In the genomic region with DNA sequence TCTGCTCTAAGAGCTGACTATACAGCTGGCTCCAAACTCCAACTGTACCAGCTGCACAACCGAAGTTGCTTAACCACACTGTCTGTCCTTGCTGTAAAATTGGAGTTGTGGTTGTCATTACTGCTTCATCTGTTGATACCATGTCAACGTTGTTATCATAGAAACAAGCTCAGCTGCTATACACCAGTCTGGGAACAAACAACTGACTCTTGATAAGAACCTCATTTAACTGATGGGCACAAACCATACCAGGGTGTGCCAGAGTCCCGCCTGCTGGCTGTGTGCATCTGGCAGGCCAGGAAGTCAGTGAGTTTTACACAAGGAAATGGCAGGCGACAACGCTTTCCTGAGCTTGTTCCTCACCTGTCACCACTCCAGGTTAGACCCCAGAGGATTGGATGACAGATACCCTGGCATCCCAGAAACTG, we compare ENCODE assay signal across 11 mouse cellular contexts. TPM values are rescaled to one million over a fixed set of nuclear protein-coding genes. Genes with fewer than 3 reads are reported as not detected.
A peak's percentile ranks its signal among the peaks of the same experiment; 100 is the strongest.
DNase-seq lines count a peak whose midpoint lies in the region; ATAC-seq and TF ChIP-seq lines count a peak whose summit lies in the region.
"Had no signal": no experiment of that assay in that cellular context is flagged by ENCODE, and none has a peak within 500 bp of the region (broad histone marks: within the 10 kb centered on the region; RNA-seq: fewer than 3 reads in every experiment).

No protein-coding gene starts in this region.

- 15% methylated on average over 5 of the region's 5 CpGs for WGBS in liver, embryonic 15.5 days (ENCODE audit: insufficient replicate concordance)
- WGBS in stomach, postnatal 0 days = 65% methylated on average over 5 of the region's 5 CpGs

- TF ChIP-seq CTCF in stomach, postnatal 0 days (IDR thresholded peaks at IDR 0.05; ENCODE audit: low read depth) = no peak

- no peak for TF ChIP-seq EP300 in stomach, postnatal 0 days (optimal IDR thresholded peaks at IDR 0.05)

- H3K4me3 ChIP-seq in liver, embryonic 15.5 days (replicated peaks) = no peak overlapping the region; the same call in 1 of the 2 replicates
- no peak overlapping the region for H3K4me3 ChIP-seq in stomach, postnatal 0 days (ENCODE audit: low read depth, low read length)

- peaks cover 71% of the 10 kb centered on the region for H3K4me1 ChIP-seq in liver, embryonic 15.5 days (replicated peaks)
- H3K4me1 ChIP-seq in stomach, postnatal 0 days (replicated peaks; ENCODE audit: control insufficient read depth, insufficient read depth) = no peaks in the 10 kb centered on the region; the same call in 1 of the 2 replicates

- ATAC-seq in erythroid progenitor cell, adult 5-6 weeks (replicated peaks; ENCODE audit: low FRiP score, poor library complexity, severe bottlenecking) = peak; percentile 82
- peak; percentile 88 for ATAC-seq in liver, embryonic 15.5 days (ENCODE audit: insufficient read depth)
- ATAC-seq in stomach, postnatal 0 days (ENCODE audit: low FRiP score, low TSS enrichment) = peak; percentile 88

- no peaks in the 10 kb centered on the region for H3K27me3 ChIP-seq in liver, embryonic 15.5 days
- no peaks in the 10 kb centered on the region for H3K27me3 ChIP-seq in stomach, postnatal 0 days (ENCODE audit: control insufficient read depth, insufficient read depth, low read length)

- no peaks in the 10 kb centered on the region for H3K9me3 ChIP-seq in liver, embryonic 15.5 days (replicated peaks)
- H3K9me3 ChIP-seq in stomach, postnatal 0 days (ENCODE audit: control insufficient read depth, low read length) = no peaks in the 10 kb centered on the region

- peaks cover 63% of the 10 kb centered on the region for H3K36me3 ChIP-seq in liver, embryonic 15.5 days (replicated peaks)
- H3K36me3 ChIP-seq in stomach, postnatal 0 days (ENCODE audit: control insufficient read depth, insufficient read depth, low read length) = no peaks in the 10 kb centered on the region

- DNase-seq in lung, adult 18-20 months = peak; percentile 39 to 68
- no peak for DNase-seq in lung, postnatal 14 days
- peak; percentile 89 for DNase-seq in stomach, postnatal 0 days (ENCODE audit: low spot score)
- DNase-seq in adrenal gland, postnatal 25 days = no peak
- no peak for DNase-seq in layer of hippocampus, adult 18-20 months (ENCODE audit: low spot score in 2 of 2)
- no peak for DNase-seq in frontal cortex, postnatal 25 days (ENCODE audit: low spot score in 2 of 2)
- DNase-seq: cerebellum, postnatal 36 days; gastrocnemius, postnatal 36 days had no signal

- peak overlapping the region; percentile 92 for H3K27ac ChIP-seq in liver, embryonic 15.5 days (replicated peaks)
- peak overlapping the region; percentile 94 for H3K27ac ChIP-seq in stomach, postnatal 0 days (replicated peaks)

- H3K9ac ChIP-seq in liver, embryonic 15.5 days = peak overlapping the region; percentile 50
- peak overlapping the region; percentile 35; the same call in 1 of the 2 replicates for H3K9ac ChIP-seq in stomach, postnatal 0 days (ENCODE audit: low read length)

- peak overlapping the region; percentile 58 for H3K4me2 ChIP-seq in liver, embryonic 15.5 days
- no peak overlapping the region for H3K4me2 ChIP-seq in stomach, postnatal 0 days (replicated peaks; ENCODE audit: low read depth)

RNA-seq across cellular contexts. Expression of a gene that starts 0.7 kb away (rescaled TPM):
- 4.3 and 15.1 TPM in 2 replicates for total RNA-seq in erythroid progenitor cell, adult 5-6 weeks (2015; ENCODE audit: low replicate concordance)
- total RNA-seq in erythroid progenitor cell, adult 5-6 weeks (2017; ENCODE audit: low replicate concordance) = 0.23 and 6.4 TPM in 2 replicates
- 2.7 and 3.3 TPM in 2 replicates for polyA plus RNA-seq in liver, embryonic 15.5 days (2015; fragmentation: Nextera tagmentation; extraction: Ambion mirVana)
- 184 and 185 TPM in 2 replicates for polyA plus RNA-seq in stomach, postnatal 0 days (2015; fragmentation: Nextera tagmentation; extraction: Ambion mirVana)
- total RNA-seq in adrenal gland, postnatal 25 days (2021) = not detected in 2 replicates
- not detected for total RNA-seq in layer of hippocampus, adult 18-20 months (2021)
- total RNA-seq: gastrocnemius, postnatal 36 days; left cerebral cortex, postnatal 14 days had no signal

RNA-seq across cellular contexts. Expression of a gene that starts 11.4 kb away (rescaled TPM):
- 37.7 and 44.7 TPM in 2 replicates for total RNA-seq in erythroid progenitor cell, adult 5-6 weeks (2015; ENCODE audit: low replicate concordance)
- 27.1 and 64.4 TPM in 2 replicates for total RNA-seq in erythroid progenitor cell, adult 5-6 weeks (2017; ENCODE audit: low replicate concordance)
- polyA plus RNA-seq in liver, embryonic 15.5 days (2015; fragmentation: Nextera tagmentation; extraction: Ambion mirVana) = 37.8 and 40.0 TPM in 2 replicates
- polyA plus RNA-seq in stomach, postnatal 0 days (2015; fragmentation: Nextera tagmentation; extraction: Ambion mirVana) = 16.8 and 17.9 TPM in 2 replicates
- 0.73 TPM in 1 of 2 replicates, not detected in the other for total RNA-seq in adrenal gland, postnatal 25 days (2021)
- under 1 TPM; 0.46 to 0.74 TPM for total RNA-seq in layer of hippocampus, adult 18-20 months (2021)

RNA-seq across cellular contexts. Expression of a gene that starts 21.9 kb away (rescaled TPM):
- 16.6 and 17.6 TPM in 2 replicates for total RNA-seq in erythroid progenitor cell, adult 5-6 weeks (2015; ENCODE audit: low replicate concordance)
- total RNA-seq in erythroid progenitor cell, adult 5-6 weeks (2017; ENCODE audit: low replicate concordance) = 224 and 296 TPM in 2 replicates
- polyA plus RNA-seq in liver, embryonic 15.5 days (2015; fragmentation: Nextera tagmentation; extraction: Ambion mirVana) = 13.0 and 15.0 TPM in 2 replicates
- 23.6 and 27.0 TPM in 2 replicates for polyA plus RNA-seq in stomach, postnatal 0 days (2015; fragmentation: Nextera tagmentation; extraction: Ambion mirVana)
- 32.0 and 41.3 TPM in 2 replicates for total RNA-seq in adrenal gland, postnatal 25 days (2021)
- total RNA-seq in layer of hippocampus, adult 18-20 months (2021) = 10 to 100 TPM; 51.3 to 56.7 TPM

RNA-seq across cellular contexts. Expression of a gene that starts 22.1 kb away (rescaled TPM):
- 16.3 and 17.7 TPM in 2 replicates for total RNA-seq in erythroid progenitor cell, adult 5-6 weeks (2015; ENCODE audit: low replicate concordance)
- total RNA-seq in erythroid progenitor cell, adult 5-6 weeks (2017; ENCODE audit: low replicate concordance) = 13.8 and 33.5 TPM in 2 replicates
- polyA plus RNA-seq in liver, embryonic 15.5 days (2015; fragmentation: Nextera tagmentation; extraction: Ambion mirVana) = 8.1 and 10.9 TPM in 2 replicates
- 7.2 and 8.1 TPM in 2 replicates for polyA plus RNA-seq in stomach, postnatal 0 days (2015; fragmentation: Nextera tagmentation; extraction: Ambion mirVana)
- total RNA-seq in adrenal gland, postnatal 25 days (2021) = 31.4 and 37.1 TPM in 2 replicates
- total RNA-seq in layer of hippocampus, adult 18-20 months (2021) = 10 to 100 TPM; 28.6 to 29.4 TPM

RNA-seq across cellular contexts. Expression of a gene that starts 52.9 kb away (rescaled TPM):
- not detected in 2 replicates for total RNA-seq in erythroid progenitor cell, adult 5-6 weeks (2015; ENCODE audit: low replicate concordance)
- total RNA-seq in erythroid progenitor cell, adult 5-6 weeks (2017; ENCODE audit: low replicate concordance) = not detected in 2 replicates
- polyA plus RNA-seq in liver, embryonic 15.5 days (2015; fragmentation: Nextera tagmentation; extraction: Ambion mirVana) = 0.45 and 0.46 TPM in 2 replicates
- polyA plus RNA-seq in stomach, postnatal 0 days (2015; fragmentation: Nextera tagmentation; extraction: Ambion mirVana) = 16.0 and 18.2 TPM in 2 replicates
- total RNA-seq in adrenal gland, postnatal 25 days (2021) = 0.36 TPM in 1 of 2 replicates, not detected in the other
- total RNA-seq in layer of hippocampus, adult 18-20 months (2021) = under 1 TPM; 0.15 to 0.57 TPM
- total RNA-seq: gastrocnemius, postnatal 36 days had no signal

Comparison
In these comparisons a context has a peak if more than half of its experiments do, and no peak if none do; other contexts are left out.
1. DNase-seq: peak in lung, adult 18-20 months (2 of 2) and stomach, postnatal 0 days (single experiment); none in lung, postnatal 14 days (single experiment), adrenal gland, postnatal 25 days (single experiment), layer of hippocampus, adult 18-20 months (0 of 2) and frontal cortex, postnatal 25 days (0 of 2).
2. RNA of a gene that starts 11.4 kb away (total RNA-seq): 27.1 to 64.4 TPM in erythroid progenitor cell, adult 5-6 weeks; 0.46 to 0.74 TPM in layer of hippocampus, adult 18-20 months and 0.73 TPM in adrenal gland, postnatal 25 days; every median in the first group is over 10 times any median in the second.
3. Peak in every context shown above with its lines, with median percentiles within 50 percentile points of each other: ATAC-seq.